Mouse (Mus musculus) embryonic facial prominence, embryonic 15.5 days (tissue): ENCODE data around the gene Rundc3a. TPM values are rescaled to one million over a fixed set of nuclear protein-coding genes. Genes with fewer than 3 reads are reported as not detected.
A peak's percentile ranks its signal among the peaks of the same experiment; 100 is the strongest.

Experiments used
- ATAC-seq: fragments of 200-750 bp; cut with Nextera tagmentation; 2 replicates; pipeline ENCODE4 v1.8.0; 2017; ENCODE audit warnings: low read depth, moderate TSS enrichment; ENCODE audit not compliant: insufficient number of reproducible peaks, low FRiP score, low TSS enrichment
- H3K27ac ChIP-seq: fragments of 300-500 bp; sonication (generic); replicated peaks from 2 replicates; pipeline ENCODE4 v1.5.1; 2015; ENCODE audit warnings: mild to moderate bottlenecking, inconsistent platforms
- H3K27me3 ChIP-seq: fragments of 300-500 bp; sonication (generic); 2 replicates; pipeline ENCODE4 v1.6.1; 2015; ENCODE audit warnings: inconsistent platforms
- H3K36me3 ChIP-seq: fragments of 300-500 bp; sonication (generic); 2 replicates; pipeline ENCODE4 v1.6.1; 2015; ENCODE audit warnings: mild to moderate bottlenecking, inconsistent platforms
- H3K4me1 ChIP-seq: fragments of 300-500 bp; sonication (generic); 2 replicates; pipeline ENCODE4 v1.6.1; 2015; ENCODE audit warnings: inconsistent platforms
- H3K4me2 ChIP-seq: fragments of 300-500 bp; sonication (generic); replicated peaks from 2 replicates; pipeline ENCODE4 v1.6.1; 2015; ENCODE audit warnings: mild to moderate bottlenecking, inconsistent platforms
- H3K4me3 ChIP-seq: fragments of 300-500 bp; sonication (generic); replicated peaks from 2 replicates; pipeline ENCODE4 v1.5.1; 2015; ENCODE audit warnings: mild to moderate bottlenecking, inconsistent platforms
- H3K9ac ChIP-seq: fragments of 300-500 bp; sonication (generic); 2 replicates; pipeline ENCODE4 v1.6.1; 2015; ENCODE audit warnings: inconsistent platforms
- H3K9me3 ChIP-seq: fragments of 300-500 bp; sonication (generic); replicated peaks from 2 replicates; pipeline ENCODE4 v1.6.1; 2016; ENCODE audit warnings: inconsistent platforms
- WGBS: fragments of 180-500 bp; shearing (Covaris S2); methylation state at CpG from one replicate; pipeline ENCODE4 v1.1.7; 2015; 5-methylcytosine and 5-hydroxymethylcytosine counted together
- polyA plus RNA-seq: library from polyadenylated mRNA; unstranded; fragments of >200 nt; fragmentation: Nextera tagmentation; extraction: Ambion mirVana; gene quantifications from 2 replicates; pipeline ENCODE4 v1.2.1, GENCODE M21; 2015

The Rundc3a gene
- polyA plus RNA-seq, 1 experiment from 2014 or later, result 8.3 TPM

DNA sequence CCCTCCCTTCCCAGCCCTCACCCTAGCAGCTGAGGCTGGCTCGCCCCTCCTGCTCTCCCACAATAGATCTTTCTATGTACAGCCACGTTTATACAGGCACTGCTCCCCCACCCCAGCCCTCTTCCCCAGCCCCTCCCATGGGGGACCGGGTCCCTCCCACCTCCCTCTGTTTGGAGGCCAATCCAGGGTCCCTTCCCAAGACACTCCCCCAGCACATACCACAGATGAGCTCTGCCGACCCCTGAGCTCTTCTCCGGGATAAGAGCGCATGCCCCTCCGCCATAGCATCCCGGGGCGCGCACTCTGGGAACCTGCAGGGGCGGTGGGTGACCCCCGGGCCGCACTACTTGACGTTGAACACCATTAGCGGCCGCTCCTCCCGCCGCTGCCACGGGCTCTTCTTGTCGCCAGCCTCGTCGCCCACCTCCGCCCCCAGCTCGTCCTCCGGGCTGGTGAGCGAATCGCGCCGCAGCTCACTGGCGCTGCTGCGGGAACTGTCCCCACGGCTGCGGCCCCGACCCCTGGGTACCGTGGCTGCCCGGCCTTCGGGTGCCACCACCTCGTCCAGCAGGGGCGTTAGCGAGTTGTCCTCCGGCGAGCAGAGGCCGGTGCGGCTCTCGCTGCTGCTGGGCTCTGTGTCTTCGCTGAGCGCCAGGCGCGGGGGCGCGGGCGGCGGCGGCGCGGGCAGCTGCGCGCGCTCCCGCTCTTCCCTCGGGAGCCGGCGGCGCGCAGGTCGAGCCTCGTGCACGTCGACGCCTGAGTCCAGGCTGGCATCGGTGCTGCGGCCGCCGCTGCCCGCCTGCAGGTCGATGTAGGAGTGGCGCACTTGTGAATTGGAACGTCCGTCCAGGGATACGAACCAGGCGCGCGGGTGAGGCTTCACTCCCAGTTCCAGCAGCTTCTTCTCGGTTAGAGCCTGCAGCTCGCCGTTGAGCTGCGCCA, 44.2 kb downstream of the Rundc3a start:
- WGBS, result 10% methylated on average over 87 of the region's 87 CpGs
- 0 out of 2 replicates have a peak overlapping the region, but pooled peaks have one; percentile 18 for H3K27ac ChIP-seq

GRCm38 (mm10) chr11:102438212-102439092, 45.2 kb downstream of the Rundc3a start:
- Histone ChIP-seq H3K4me1 (peaks cover 30% of the 10 kb centered on the region), H3K4me3 (peak overlapping the region; percentile 43), H3K27me3 (no peaks in the 10 kb centered on the region), H3K4me2 (peak overlapping the region; percentile 69), H3K27ac (no peak overlapping the region), H3K9ac (peak overlapping the region; percentile 15; the same call in 1 of the 2 replicates), H3K9me3 (no peaks in the 10 kb centered on the region), H3K36me3 (peaks cover 60% of the 10 kb centered on the region)
- WGBS, result 13% methylated on average over 72 of the region's 77 CpGs
- peak; percentile 20; the same call in 1 of the 2 replicates for ATAC-seq

More for the DNA sequence above, 44.2 kb downstream of the Rundc3a start:
- peaks cover 39% of the 10 kb centered on the region for H3K4me1 ChIP-seq
- H3K9ac ChIP-seq, result peak overlapping the region; percentile 15; the same call in 1 of the 2 replicates
- H3K4me3 ChIP-seq, result peak overlapping the region; percentile 43
- peak overlapping the region; percentile 69 for H3K4me2 ChIP-seq
- H3K9me3 ChIP-seq, result no peaks in the 10 kb centered on the region
- no peaks in the 10 kb centered on the region for H3K27me3 ChIP-seq
- peaks cover 54% of the 10 kb centered on the region for H3K36me3 ChIP-seq
- ATAC-seq, result peak; percentile 56

DNA sequence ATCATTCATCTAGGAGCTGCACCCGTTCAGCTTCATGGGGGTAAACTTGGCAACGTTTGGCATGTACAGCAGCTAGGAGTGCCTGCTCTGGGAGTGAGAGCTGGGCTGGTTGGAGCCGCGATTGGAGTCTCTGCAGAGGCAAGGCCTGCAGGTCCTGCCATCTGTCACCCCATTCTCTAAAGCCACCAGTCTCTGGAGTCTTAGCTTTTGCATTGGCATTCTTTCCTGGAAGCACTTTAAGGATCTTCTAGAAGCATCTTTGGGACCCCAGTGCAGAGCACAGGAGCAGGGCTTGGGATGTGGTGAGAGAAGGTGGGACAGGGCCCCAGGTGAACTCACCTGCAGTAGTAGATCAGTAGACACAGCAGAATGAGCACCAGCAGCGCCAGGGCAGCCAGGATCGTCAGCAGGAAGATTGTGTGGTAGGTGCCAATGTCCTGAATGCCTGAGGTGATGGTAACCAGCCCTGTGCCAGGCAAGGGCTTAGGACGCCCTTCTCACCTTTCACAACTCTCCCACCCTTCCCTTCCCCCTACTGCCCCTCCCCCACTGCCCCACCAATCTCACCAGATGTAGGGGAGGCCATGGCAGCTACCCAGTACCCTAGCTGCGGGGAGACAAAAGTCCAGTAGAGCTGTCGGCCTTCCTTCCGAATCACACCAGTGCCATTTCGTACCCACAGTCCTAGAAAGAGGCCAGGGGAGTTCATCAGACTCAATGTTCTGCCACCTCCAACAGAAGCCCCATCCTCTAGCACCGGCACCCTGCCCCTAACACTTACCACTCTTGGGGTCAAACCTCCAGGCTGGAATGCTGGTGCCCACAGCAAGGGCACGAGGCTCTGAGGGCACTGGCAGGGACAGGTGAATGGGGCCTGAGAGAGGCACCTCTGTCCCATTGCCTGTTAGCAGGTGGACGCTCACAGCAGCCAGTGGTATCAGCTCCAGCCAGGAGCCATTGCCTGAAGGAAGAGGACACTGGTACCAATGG, 46.2 kb downstream of the Rundc3a start:
- ATAC-seq, result no peak
- peak overlapping the region; percentile 43; the same call in 1 of the 2 replicates for H3K4me3 ChIP-seq
- no peaks in the 10 kb centered on the region for H3K27me3 ChIP-seq
- peaks cover 62% of the 10 kb centered on the region for H3K36me3 ChIP-seq
- no peak overlapping the region for H3K4me2 ChIP-seq
- H3K9ac ChIP-seq, result no peak overlapping the region
- 80% methylated on average over 14 of the region's 14 CpGs for WGBS
- H3K27ac ChIP-seq, result no peak overlapping the region
- peaks cover 34% of the 10 kb centered on the region for H3K4me1 ChIP-seq
- H3K9me3 ChIP-seq, result no peaks in the 10 kb centered on the region

DNA sequence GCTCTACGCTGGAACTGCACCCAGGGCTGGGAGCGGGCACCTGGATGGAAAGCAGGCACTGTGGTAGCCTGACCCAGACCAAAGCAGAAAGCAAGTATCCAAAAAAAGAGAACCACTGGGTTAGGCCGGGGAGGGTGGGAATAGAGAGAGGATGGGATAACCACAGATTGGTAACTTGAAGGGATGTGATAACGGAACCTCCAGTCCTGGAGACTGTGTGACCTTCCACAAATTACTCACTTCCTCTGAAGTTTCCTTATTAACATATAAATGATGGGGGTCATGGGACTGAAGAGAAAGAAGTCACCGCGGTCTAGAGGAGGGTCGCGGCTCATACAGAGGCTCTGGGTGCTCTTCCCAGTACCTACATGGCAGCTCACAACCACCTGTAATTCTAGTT, 47.1 kb downstream of the Rundc3a start:
- WGBS, result 92% methylated on average over 8 of the region's 8 CpGs
- Histone ChIP-seq H3K9me3 (no peaks in the 10 kb centered on the region), H3K27ac (no peak overlapping the region), H3K9ac (no peak overlapping the region), H3K4me3 (no peak overlapping the region), H3K27me3 (no peaks in the 10 kb centered on the region), H3K36me3 (peaks cover 55% of the 10 kb centered on the region), H3K4me2 (no peak overlapping the region), H3K4me1 (peaks cover 42% of the 10 kb centered on the region)
- ATAC-seq, result no peak

- H3K36me3 ChIP-seq, result peaks cover 43% of the 10 kb centered on the region
- no peak overlapping the region for H3K9ac ChIP-seq
- no peaks in the 10 kb centered on the region for H3K9me3 ChIP-seq
- H3K4me1 ChIP-seq, result peaks cover 54% of the 10 kb centered on the region
- no peak overlapping the region for H3K4me3 ChIP-seq
- no peak for ATAC-seq
- H3K27ac ChIP-seq, result no peak overlapping the region
- 86% methylated on average over 3 of the region's 3 CpGs for WGBS
- H3K4me2 ChIP-seq, result no peak overlapping the region
- no peaks in the 10 kb centered on the region for H3K27me3 ChIP-seq
Observed at GRCm38 (mm10) chr11:102441434-102441833, 48.2 kb downstream of the Rundc3a start.

GRCm38 (mm10) chr11:102442089-102442488, 48.9 kb downstream of the Rundc3a start:
- H3K27me3 ChIP-seq, result no peaks in the 10 kb centered on the region
- no peak overlapping the region for H3K9ac ChIP-seq
- peaks cover 54% of the 10 kb centered on the region for H3K4me1 ChIP-seq
- ATAC-seq, result no peak
- no peak overlapping the region for H3K4me2 ChIP-seq
- peaks cover 41% of the 10 kb centered on the region for H3K36me3 ChIP-seq
- no peak overlapping the region for H3K4me3 ChIP-seq
- 84% methylated on average over 6 of the region's 6 CpGs for WGBS
- no peaks in the 10 kb centered on the region for H3K9me3 ChIP-seq
- no peak overlapping the region for H3K27ac ChIP-seq

GRCm38 (mm10) chr11:102443740-102444139, 50.5 kb downstream of the Rundc3a start:
- no peak for ATAC-seq
- Histone ChIP-seq H3K4me2 (no peak overlapping the region), H3K27ac (no peak overlapping the region), H3K4me3 (no peak overlapping the region), H3K36me3 (peaks cover 41% of the 10 kb centered on the region), H3K9me3 (no peaks in the 10 kb centered on the region), H3K9ac (no peak overlapping the region), H3K4me1 (peaks cover 50% of the 10 kb centered on the region), H3K27me3 (no peaks in the 10 kb centered on the region)
- WGBS, result 69% methylated on average over 12 of the region's 12 CpGs

- H3K4me2 ChIP-seq, result no peak overlapping the region
- 68% methylated on average over 3 of the region's 3 CpGs for WGBS
- peaks cover 48% of the 10 kb centered on the region for H3K4me1 ChIP-seq
- peaks cover 35% of the 10 kb centered on the region for H3K36me3 ChIP-seq
- H3K9me3 ChIP-seq, result no peaks in the 10 kb centered on the region
- no peak overlapping the region for H3K9ac ChIP-seq
- no peaks in the 10 kb centered on the region for H3K27me3 ChIP-seq
- H3K27ac ChIP-seq, result 0 out of 2 replicates have a peak overlapping the region, but pooled peaks have one; percentile 5
- ATAC-seq, result no peak
- H3K4me3 ChIP-seq, result no peak overlapping the region
Observed at GRCm38 (mm10) chr11:102444321-102444720, 51.1 kb downstream of the Rundc3a start.

DNA sequence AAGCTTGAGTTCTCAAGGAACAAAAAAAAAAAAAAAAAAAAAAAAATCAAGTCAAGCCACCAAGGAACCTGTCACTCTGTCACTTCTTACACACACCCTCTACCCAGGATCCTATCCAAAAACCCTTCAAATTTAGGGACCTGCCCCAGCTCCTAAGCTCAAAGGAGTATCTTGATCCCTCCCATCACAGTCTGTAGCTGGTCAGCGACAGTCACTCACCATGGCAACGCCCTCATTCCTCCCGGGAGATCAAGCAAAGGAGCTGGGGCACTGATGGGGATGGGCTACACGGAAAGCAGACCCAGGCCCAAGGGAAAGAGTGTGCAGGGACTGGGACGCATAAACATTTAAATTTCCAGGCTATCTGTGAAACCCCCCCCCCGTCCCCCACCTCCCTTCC, 51.6 kb downstream of the Rundc3a start:
- Histone ChIP-seq H3K27ac (peak overlapping the region; percentile 93; the same call in 1 of the 2 replicates), H3K4me3 (no peak overlapping the region)
- WGBS, result 16% methylated on average over 6 of the region's 6 CpGs

GRCm38 (mm10) chr11:102445264-102445890, 52.2 kb downstream of the Rundc3a start:
- Histone ChIP-seq H3K9me3 (no peaks in the 10 kb centered on the region), H3K9ac (peak overlapping the region; percentile 99; the same call in 1 of the 2 replicates), H3K4me2 (peak overlapping the region; percentile 79), H3K4me3 (peak overlapping the region; percentile 94), H3K27ac (peak overlapping the region; percentile 93), H3K36me3 (peaks cover 24% of the 10 kb centered on the region), H3K4me1 (peaks cover 47% of the 10 kb centered on the region), H3K27me3 (no peaks in the 10 kb centered on the region)
- ATAC-seq, result peak; percentile 44
- WGBS, result 11% methylated on average over 10 of the region's 10 CpGs

More for the DNA sequence above, 51.6 kb downstream of the Rundc3a start:
- H3K9ac ChIP-seq, result no peak overlapping the region
- H3K36me3 ChIP-seq, result peaks cover 30% of the 10 kb centered on the region
- no peaks in the 10 kb centered on the region for H3K9me3 ChIP-seq
- peaks cover 47% of the 10 kb centered on the region for H3K4me1 ChIP-seq
- no peak; the same call in 1 of the 2 replicates for ATAC-seq
- H3K4me2 ChIP-seq, result no peak overlapping the region
- no peaks in the 10 kb centered on the region for H3K27me3 ChIP-seq
